Mouse (Mus musculus) liver, adult 10 weeks (tissue): ENCODE results near the gene Olfr1223. TPM values are rescaled to one million over a fixed set of nuclear protein-coding genes. Genes with fewer than 3 reads are reported as not detected.

ENCODE experiments used
- polyA plus RNA-seq: library from polyadenylated mRNA; stranded (reverse); fragments of 350-450 nt; fragmentation: Illumina TruSeq; extraction: RNeasy Lipid Tissue Mini Kit (QIAGEN cat#74804); gene quantifications from one replicate; pipeline ENCODE4 v1.2.3, GENCODE M21; 2014; ENCODE audit warnings: low read depth, low replicate concordance

Olfr1223 gene
- not detected for polyA plus RNA-seq

DNA sequence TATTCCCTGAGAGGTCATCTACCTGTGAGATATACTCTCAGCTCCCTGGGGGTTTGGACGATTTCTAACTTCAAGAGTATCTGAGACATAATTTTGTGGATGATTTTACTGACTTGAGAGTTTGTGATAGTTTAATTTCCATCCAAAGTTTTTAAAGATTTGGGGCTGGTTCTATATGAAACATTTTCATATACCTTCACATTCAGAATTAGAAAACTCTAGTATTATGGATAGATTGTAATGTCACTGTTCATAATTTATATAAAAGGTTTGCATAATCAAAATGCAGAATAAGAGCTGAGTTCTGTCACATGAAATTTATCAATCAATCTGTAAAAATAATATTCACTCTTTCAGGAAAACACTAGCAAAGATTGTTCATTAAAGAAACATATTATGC is at the start of gene Olfr1223:
TSS of gene Olfr1223 (minus strand) at position 101 of the 400 bp plus-strand sequence.

DNA sequence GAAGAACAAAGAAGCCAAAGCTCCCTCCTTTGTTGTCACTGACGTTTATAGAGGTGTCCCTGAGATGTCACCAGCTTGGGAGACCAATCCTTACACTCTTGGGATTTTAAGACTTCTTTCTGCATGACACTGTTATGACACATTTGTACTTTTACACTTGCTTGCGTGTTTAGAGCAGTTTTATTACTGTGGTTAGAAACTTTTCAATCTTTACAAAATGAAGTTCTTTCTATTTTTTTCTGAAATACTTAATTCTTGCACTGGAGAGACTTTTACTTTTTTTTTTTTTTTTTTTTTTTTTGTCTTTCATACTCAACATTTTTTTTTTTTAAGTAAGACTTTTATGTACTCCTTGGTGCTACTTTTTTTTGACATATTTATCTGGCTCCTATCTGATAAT is 48.6 kb upstream of the Olfr1223 start, which contains the start of gene Olfr1226:
TSS of gene Olfr1226 (minus strand) at position 101 of the 400 bp plus-strand sequence.

DNA sequence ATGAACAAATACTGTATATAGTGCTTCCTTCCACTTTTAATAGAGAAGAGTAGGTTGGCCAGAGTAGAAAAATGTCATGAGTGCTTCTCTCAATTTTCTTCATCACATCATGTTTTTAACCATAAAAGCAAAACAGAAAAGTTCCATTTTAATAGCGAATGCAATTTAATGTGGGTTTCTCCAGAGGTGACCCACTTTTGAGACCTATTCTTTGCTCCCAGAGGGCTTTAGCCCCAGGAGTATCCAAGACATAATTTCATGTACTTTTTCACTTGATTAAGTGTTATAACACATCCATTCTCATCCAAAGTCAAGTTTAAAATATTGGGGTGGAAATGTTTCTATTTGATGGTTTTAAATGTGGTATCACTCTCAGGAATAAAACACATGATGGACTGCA is 23.2 kb upstream of the Olfr1223 start, which contains the start of gene Olfr1225:
TSS of gene Olfr1225 (minus strand) at position 101 of the 400 bp plus-strand sequence.

DNA sequence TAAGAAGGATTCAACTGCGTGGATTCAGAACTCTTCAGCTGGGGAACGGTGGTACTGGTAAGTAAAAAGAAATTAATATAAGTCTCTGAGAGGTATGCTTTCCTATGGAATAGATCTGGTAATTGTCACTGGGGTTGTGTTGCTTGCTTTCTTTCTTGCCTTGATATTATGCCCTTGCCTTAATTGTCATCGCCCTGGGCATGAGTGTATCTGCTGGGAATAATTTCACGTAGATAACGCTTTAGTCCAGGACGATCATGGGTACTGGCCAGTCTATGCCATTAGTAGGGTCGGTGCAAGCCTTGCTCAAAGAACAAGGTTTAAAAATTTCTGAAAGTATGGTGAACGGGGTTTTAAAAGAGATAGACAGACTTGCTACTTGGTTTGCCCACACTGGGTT is 12.6 kb upstream of the Olfr1223 start, which contains the start of gene Olfr1224-ps1:
TSS of gene Olfr1224-ps1 (minus strand) at position 101 of the 400 bp plus-strand sequence.

DNA sequence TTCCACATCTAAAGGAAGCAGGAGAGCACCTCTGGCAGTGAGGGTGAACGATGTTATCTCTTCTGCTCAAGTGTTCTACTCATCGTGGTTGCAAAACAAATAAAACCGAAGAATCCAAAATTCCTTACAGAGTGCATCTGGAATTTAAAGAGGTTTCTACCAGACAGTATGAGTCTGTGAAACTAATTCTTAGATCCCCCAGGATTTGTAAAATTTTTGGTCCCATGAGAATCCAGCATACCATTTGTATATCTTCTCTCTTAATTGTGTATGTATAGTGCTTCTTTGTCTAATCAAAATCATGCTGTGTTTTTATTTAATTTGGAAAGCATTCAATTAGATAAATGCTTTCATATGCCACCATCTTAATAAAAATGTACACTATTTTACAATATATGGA is 18.4 kb downstream of the Olfr1223 start, which contains the start of gene Olfr1222:
TSS of gene Olfr1222 (minus strand) at position 101 of the 400 bp plus-strand sequence.

DNA sequence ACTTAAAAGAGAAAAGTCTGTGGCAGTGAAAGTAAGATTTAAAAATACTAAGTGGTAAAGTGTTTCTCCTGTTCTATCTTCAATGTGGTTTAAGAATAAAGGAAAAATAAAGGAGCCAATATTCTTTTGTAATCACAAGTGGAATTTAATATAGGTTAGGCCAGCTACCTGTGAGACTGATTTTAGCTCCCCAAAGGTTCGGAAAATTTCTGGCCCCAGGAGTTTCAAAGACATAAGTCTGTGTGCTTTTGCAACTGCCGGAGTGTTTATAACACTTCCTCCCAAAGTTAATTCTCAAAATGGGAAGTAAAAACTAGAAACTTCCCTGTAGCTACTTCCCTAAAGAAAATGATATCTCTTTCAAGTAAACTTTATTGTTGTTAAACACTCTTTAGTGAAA is 34.2 kb downstream of the Olfr1223 start, which contains the start of gene Olfr1221:
TSS of gene Olfr1221 (minus strand) at position 101 of the 400 bp plus-strand sequence.

DNA sequence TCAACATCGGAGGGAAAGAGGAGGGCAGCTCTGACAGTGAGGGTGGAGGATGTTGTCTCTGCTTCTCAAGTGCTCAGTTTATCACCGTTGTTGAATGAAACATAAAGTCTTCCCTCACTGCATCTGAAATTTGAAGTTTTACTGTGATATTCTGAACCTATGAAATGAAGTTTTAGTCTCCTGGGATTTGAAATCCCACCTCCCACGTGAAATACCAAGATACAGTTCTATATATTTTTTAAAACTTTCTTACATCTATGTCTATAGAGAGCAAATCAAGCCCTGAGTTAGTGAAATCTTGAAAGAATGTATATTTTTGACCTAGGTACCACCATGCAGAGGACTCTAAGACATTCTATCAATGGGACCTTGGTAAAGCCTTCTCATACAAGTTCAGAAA is 44.6 kb downstream of the Olfr1223 start, which contains the start of gene Olfr1220:
TSS of gene Olfr1220 (minus strand) at position 101 of the 400 bp plus-strand sequence.

Other genes starting within 250 kb of the Olfr1223 start
- not detected for gene Olfr1208, start 249.2 kb downstream of the Olfr1223 start, polyA plus RNA-seq
- gene Olfr1209, start 236.4 kb downstream of the Olfr1223 start, polyA plus RNA-seq, result not detected
- gene Olfr1211, start 213.4 kb downstream of the Olfr1223 start, polyA plus RNA-seq, result not detected
- gene Olfr1212, start 197.6 kb downstream of the Olfr1223 start, polyA plus RNA-seq, result not detected
- not detected for gene Gm13762, start 171.3 kb downstream of the Olfr1223 start, polyA plus RNA-seq
- gene Olfr1214, start 158.9 kb downstream of the Olfr1223 start, polyA plus RNA-seq, result not detected
- gene Olfr1215, start 144.6 kb downstream of the Olfr1223 start, polyA plus RNA-seq, result not detected
- not detected for gene Olfr1216, start 133.2 kb downstream of the Olfr1223 start, polyA plus RNA-seq
- not detected for gene Olfr1217, start 119.5 kb downstream of the Olfr1223 start, polyA plus RNA-seq
- not detected for gene Olfr1218, start 90.4 kb downstream of the Olfr1223 start, polyA plus RNA-seq
- not detected for gene Olfr1219, start 68.0 kb downstream of the Olfr1223 start, polyA plus RNA-seq
- not detected for gene Olfr1220, start 44.7 kb downstream of the Olfr1223 start, polyA plus RNA-seq
- gene Olfr1221, start 34.3 kb downstream of the Olfr1223 start, polyA plus RNA-seq, result not detected
- not detected for gene Olfr1222, start 18.5 kb downstream of the Olfr1223 start, polyA plus RNA-seq
- gene Olfr1224-ps1, start 12.5 kb upstream of the Olfr1223 start, polyA plus RNA-seq, result not detected
- gene Olfr1225, start 23.1 kb upstream of the Olfr1223 start, polyA plus RNA-seq, result not detected
- not detected for gene Olfr1226, start 48.5 kb upstream of the Olfr1223 start, polyA plus RNA-seq
- not detected for gene Olfr1228, start 102.5 kb upstream of the Olfr1223 start, polyA plus RNA-seq
- gene Olfr1229, start 136.5 kb upstream of the Olfr1223 start, polyA plus RNA-seq, result not detected
- not detected for gene Olfr1230, start 145.7 kb upstream of the Olfr1223 start, polyA plus RNA-seq
- gene Olfr1231, start 155.5 kb upstream of the Olfr1223 start, polyA plus RNA-seq, result not detected
- not detected for gene Olfr1232, start 178.1 kb upstream of the Olfr1223 start, polyA plus RNA-seq
- not detected for gene Olfr1233, start 190.8 kb upstream of the Olfr1223 start, polyA plus RNA-seq
- not detected for gene Olfr1234, start 213.3 kb upstream of the Olfr1223 start, polyA plus RNA-seq